ENCODE assay signal across 8 mouse cellular contexts in genomic region chr11:54927346-54928140, GRCm38 (mm10). TPM values are rescaled to one million over a fixed set of nuclear protein-coding genes. Genes with fewer than 3 reads are reported as not detected.
A peak's percentile ranks its signal among the peaks of the same experiment; 100 is the strongest.
DNase-seq lines count a peak whose midpoint lies in the region; ATAC-seq lines count a peak whose summit lies in the region.

No protein-coding gene starts in this region.

- peak; percentile 63 for DNase-seq in A20 (ENCODE audit: low read depth, low spot score)
- peak; percentile 84 for DNase-seq in NIH3T3 (ENCODE audit: low read depth)
- peak; percentile 78 to 84 for DNase-seq in cerebellum, postnatal 14 days
- peak; percentile 52 to 73 for DNase-seq in gastrocnemius, postnatal 36 days
- DNase-seq in kidney, adult 18-20 months: peak; percentile 79
- DNase-seq in liver: peak; percentile 70
- peak; percentile 19 to 43 for DNase-seq in thymus, adult 18-20 months

- H3K4me2 ChIP-seq in neural tube, embryonic 14.5 days (ENCODE audit: low read depth, low read length): no peak overlapping the region

- 84% methylated on average over 14 of the region's 14 CpGs for WGBS in neural tube, embryonic 14.5 days

- H3K9ac ChIP-seq in neural tube, embryonic 14.5 days (replicated peaks; ENCODE audit: low read depth, low read length): no peak overlapping the region

- intact Hi-C loops in gastrocnemius, postnatal 36 days (cut with DNase I): loop anchor here (1.0 kb wide), 1 partner anchor 47 kb away; no protein-coding TSS in a partner anchor

- no peaks in the 10 kb centered on the region for H3K4me1 ChIP-seq in neural tube, embryonic 14.5 days (ENCODE audit: control insufficient read depth, insufficient read depth, low read length)

- no peak overlapping the region for H3K27ac ChIP-seq in neural tube, embryonic 14.5 days (ENCODE audit: low read depth, low read length)

- peaks cover 12% of the 10 kb centered on the region; the same call in 1 of the 2 replicates for H3K36me3 ChIP-seq in neural tube, embryonic 14.5 days (ENCODE audit: control insufficient read depth, insufficient read depth, low read length)

- ATAC-seq in neural tube, embryonic 14.5 days (ENCODE audit: low read depth): peak; percentile 68; the same call in 1 of the 2 replicates

- H3K27me3 ChIP-seq in neural tube, embryonic 14.5 days (ENCODE audit: control insufficient read depth, insufficient read depth, low read length): no peaks in the 10 kb centered on the region

- no peaks in the 10 kb centered on the region for H3K9me3 ChIP-seq in neural tube, embryonic 14.5 days (ENCODE audit: control insufficient read depth, low read length)

- H3K4me3 ChIP-seq in neural tube, embryonic 14.5 days (ENCODE audit: low read depth, low read length): no peak overlapping the region

RNA-seq across cellular contexts. Expression of gene Gpx3, which starts 25.3 kb away (rescaled TPM):
- total RNA-seq in gastrocnemius, postnatal 36 days (2021): 10 to 100 TPM; 27.6 to 44.7 TPM
- 67.9 and 69.9 TPM in 2 replicates for polyA plus RNA-seq in neural tube, embryonic 14.5 days (2014; fragmentation: Nextera tagmentation; extraction: Ambion mirVana)

RNA-seq across cellular contexts. Expression of gene Tnip1, which starts 35.2 kb away (rescaled TPM):
- 10 to 100 TPM; 29.7 to 32.3 TPM for total RNA-seq in gastrocnemius, postnatal 36 days (2021)
- polyA plus RNA-seq in neural tube, embryonic 14.5 days (2014; fragmentation: Nextera tagmentation; extraction: Ambion mirVana): 16.1 TPM in 2 replicates

Comparison
In these comparisons a context has a peak if more than half of its experiments do, and no peak if none do; other contexts are left out.
1. DNase-seq: peak in every context shown above with its lines; median percentile 84 in NIH3T3; 81 in cerebellum, postnatal 14 days; 79 in kidney, adult 18-20 months; 70 in liver; 63 in A20; 62 in gastrocnemius, postnatal 36 days; 31 in thymus, adult 18-20 months.